Mouse (Mus musculus) ES-E14 (cell line): Measurements from ENCODE around the gene Cadm1.

ENCODE experiments used
- ZC3H11A ChIP-seq: IDR thresholded peaks from 2 replicates; pipeline ENCODE4 v1.6.1; 2012; ENCODE audit warnings: low read depth, mild to moderate bottlenecking, inconsistent platforms, low read length, borderline replicate concordance
- ZNF384 ChIP-seq: IDR thresholded peaks from 2 replicates; pipeline ENCODE4 v1.6.1; 2012; ENCODE audit warnings: low read depth, low read length, inconsistent platforms

GRCm38 (mm10) chr9:47739276-47739675, 209.3 kb downstream of the Cadm1 start:
- TF ChIP-seq ZNF384, result no peak
- no peak for TF ChIP-seq ZC3H11A
